Mouse (Mus musculus) lung, postnatal 14 days (tissue): ENCODE measurements around the gene Mnat1.
A peak's percentile ranks its signal among the peaks of the same experiment; 100 is the strongest.
"Not testable (repeated sequence)": the region's sequence is repeated elsewhere in the genome, so short reads cannot be mapped to it uniquely, and the experiment has no call there.

Experiments used
- DNase-seq: peaks from one replicate; pipeline ENCODE4 v3.0.0; 2021

The Mnat1 gene

GRCm38 (mm10) chr12:73151038-73151437 lies 27.5 kb downstream of the Mnat1 start:
- not testable (repeated sequence) for DNase-seq

GRCm38 (mm10) chr12:73154150-73154549 lies 30.6 kb downstream of the Mnat1 start:
- no peak for DNase-seq

- peak; percentile 57 for DNase-seq
Observed at GRCm38 (mm10) chr12:73160341-73160740, 36.8 kb downstream of the Mnat1 start.

GRCm38 (mm10) chr12:73162408-73163181 lies 39.1 kb downstream of the Mnat1 start:
- peak; percentile 7 for DNase-seq

DNA sequence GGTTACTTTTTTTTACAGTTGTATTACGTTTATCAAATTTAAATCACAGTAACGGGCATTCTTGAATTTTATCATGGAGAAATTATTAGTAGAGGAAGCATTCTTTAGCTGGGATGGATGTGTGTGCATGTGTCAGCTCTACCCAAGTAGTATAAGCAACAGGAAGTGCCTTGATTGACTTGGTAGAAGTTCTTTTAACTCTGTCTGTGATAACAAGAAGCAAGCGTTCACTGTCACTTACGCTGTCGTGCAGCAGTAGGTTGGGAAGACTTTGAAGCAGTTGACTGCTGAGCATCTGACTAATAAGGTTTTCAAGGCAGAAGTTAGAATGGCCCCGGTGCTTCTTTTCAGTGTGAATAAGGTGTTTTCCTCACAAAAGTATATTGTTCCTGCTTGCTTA lies 47.3 kb downstream of the Mnat1 start:
- DNase-seq = no peak

GRCm38 (mm10) chr12:73183896-73184295 lies 60.4 kb downstream of the Mnat1 start:
- no peak for DNase-seq

GRCm38 (mm10) chr12:73197363-73197762 lies 73.8 kb downstream of the Mnat1 start:
- no peak for DNase-seq

GRCm38 (mm10) chr12:73198451-73198850 lies 74.9 kb downstream of the Mnat1 start:
- no peak for DNase-seq

DNA sequence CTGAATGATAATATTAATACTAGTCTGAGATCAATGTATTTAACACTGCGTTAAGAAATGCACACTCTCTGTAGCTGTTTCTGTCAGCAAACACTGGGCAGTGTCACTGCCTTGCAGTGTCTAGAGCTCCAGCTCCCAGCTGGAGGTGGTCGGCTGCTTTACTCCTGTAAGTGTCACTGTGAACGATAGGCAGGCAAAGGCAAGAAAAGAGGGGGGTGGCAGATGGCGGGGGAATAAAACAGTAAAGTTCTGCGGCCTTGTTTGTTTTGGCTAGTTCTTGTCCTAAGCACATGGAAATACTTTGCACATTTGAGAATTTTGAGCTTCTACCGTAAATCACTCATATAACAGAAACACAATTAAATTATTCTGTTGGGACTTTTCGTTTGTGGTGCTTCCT lies 75.9 kb downstream of the Mnat1 start:
- no peak for DNase-seq

GRCm38 (mm10) chr12:73201587-73201986 lies 78.1 kb downstream of the Mnat1 start:
- DNase-seq = no peak

DNA sequence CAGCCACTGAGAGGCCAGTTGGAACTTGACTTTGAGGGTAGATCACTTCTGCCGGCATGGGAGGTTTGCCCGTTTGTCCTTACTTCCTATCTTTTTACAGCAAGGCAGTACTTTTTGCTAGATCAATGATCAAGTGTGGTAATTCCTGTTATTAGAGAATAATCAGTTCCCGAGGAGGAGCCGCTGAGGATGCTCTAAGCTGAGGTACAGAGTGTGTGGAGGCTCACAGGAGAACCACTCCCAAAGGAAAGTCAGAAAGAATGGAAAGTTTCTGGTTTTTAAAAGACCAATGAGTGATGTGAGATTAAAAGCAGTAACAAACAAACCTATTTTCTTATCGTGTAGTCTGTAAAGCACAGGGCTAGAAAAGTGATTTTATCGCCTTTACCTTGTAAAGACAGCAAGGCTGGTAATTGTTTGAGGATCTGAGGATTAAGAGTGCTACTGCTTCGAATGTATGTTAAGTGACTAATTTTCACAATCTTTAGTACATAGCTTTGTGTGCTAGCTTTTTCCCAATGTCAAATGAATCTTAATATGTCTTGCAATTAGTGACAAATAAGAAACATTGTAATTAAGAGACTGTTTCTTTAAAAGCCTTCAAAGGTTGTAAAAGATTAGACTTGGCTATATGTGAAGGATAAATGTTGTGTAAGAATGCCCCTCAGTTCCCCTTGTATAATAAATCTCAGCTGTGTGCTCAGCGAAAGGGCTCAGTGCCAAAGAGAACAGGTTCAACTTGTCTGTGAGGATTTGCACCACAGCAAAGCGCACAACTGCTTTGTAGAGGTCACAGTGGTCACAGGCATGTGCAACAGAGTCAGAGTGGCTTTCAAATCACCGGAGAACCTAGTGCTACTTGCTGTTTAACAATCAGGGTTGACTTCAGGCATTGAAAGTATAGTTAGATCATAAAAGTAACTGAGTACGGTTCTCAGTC lies 82.5 kb downstream of the Mnat1 start:
- DNase-seq = peak; percentile 74

GRCm38 (mm10) chr12:73207008-73207407 lies 83.5 kb downstream of the Mnat1 start:
- no peak for DNase-seq

DNA sequence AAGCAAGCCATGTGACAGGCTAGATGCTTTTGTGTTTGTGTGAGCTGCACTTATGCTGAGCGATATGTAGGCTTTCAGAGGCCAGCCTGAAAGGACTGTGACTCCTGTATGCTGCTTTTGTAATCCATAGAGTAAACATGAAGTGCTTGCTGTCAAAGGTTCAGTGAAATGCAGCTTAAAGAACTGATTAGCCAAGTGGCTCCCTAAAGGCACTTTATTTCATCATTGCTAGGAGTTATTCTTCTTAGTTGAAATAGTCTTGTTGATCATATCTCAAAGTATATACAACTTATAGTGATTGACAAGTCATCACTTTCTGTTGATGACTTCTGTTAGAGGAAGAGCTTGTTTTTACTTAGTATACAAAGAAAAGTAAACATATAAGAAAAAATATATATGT lies 83.9 kb downstream of the Mnat1 start:
- DNase-seq = no peak

GRCm38 (mm10) chr12:73208518-73208917 lies 85.0 kb downstream of the Mnat1 start:
- DNase-seq = no peak

- no peak for DNase-seq
Observed at GRCm38 (mm10) chr12:73209117-73209516, 85.6 kb downstream of the Mnat1 start.

DNA sequence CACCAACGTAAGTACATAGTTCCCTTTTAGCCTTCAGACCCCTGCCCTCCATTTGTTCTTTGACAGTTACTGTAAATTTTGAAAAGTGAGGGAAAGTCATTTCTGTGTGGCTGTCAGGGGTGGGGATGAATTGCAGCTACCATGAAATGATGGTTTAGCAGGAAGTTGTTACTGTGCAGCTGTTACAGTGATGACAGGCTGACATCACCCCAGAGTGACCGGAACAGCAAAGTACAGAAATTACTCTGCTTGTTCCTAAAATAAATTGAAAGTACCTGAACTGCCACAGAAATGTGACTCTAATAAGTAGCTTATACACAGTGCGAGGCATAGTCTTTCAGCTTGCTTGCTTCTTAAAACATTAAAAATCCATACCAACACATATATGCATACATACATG lies 86.9 kb downstream of the Mnat1 start:
- DNase-seq = no peak

DNA sequence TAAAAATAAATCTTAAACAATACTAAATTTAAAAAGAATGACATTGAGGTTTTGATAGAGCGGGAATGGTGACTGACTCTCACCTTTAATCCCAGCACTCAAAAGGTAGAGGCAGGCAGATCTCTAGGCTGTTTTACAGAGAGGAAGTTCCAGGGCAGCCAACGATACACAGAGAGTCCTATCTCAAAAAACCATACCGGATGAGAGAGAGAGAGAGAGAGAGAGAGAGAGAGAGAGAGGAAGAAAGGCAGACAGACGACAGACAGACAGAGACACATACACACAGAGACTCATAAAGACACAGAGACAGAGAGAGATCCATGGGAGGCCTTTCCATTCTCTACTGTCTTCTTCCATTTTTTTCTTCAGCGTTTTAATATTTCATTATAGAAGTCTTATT lies 92.3 kb downstream of the Mnat1 start:
- DNase-seq = no peak

DNA sequence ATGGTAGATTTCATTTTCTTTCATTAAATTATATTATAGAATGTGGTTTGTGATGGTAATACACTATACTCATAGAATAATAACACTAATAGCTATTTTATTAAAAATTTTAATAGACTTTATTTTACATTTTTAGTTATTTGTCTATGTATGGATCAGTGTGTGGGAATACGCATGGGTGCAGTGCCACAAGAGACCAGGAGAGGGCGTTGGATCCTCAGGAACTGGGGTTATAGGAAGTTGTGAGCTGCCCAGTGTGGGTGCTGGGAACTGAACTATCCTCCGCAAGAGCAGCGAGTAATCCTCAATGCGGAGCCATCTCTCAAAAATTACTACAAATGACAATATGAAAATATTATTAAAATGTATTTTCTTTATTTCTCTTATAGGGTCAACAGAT lies 95.1 kb downstream of the Mnat1 start:
- DNase-seq = no peak

DNA sequence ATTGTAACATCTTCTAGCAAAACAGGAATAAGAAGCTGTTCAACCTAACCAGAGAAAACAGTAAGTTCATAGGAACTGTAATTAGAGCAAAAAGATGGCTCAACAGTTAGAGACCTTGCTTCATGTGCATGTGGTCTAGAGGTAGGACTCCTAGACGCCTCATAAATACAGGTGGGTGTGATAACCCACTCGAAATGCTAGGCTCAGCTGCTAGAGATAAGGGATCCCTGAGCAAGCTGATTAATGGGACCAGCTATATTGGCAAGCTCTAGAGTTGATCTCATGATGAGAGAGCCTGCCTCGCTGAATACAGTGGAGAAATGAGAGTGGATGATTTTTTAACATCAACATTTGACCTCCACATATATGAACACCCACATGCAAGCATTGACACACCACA lies 97.7 kb downstream of the Mnat1 start:
- no peak for DNase-seq

GRCm38 (mm10) chr12:73223872-73224271 lies 100.4 kb downstream of the Mnat1 start:
- no peak for DNase-seq

GRCm38 (mm10) chr12:73228427-73228826 lies 104.9 kb downstream of the Mnat1 start:
- DNase-seq = no peak

- DNase-seq = no peak
Observed at GRCm38 (mm10) chr12:73230196-73230595, 106.7 kb downstream of the Mnat1 start.

- no peak for DNase-seq
Observed at GRCm38 (mm10) chr12:73231552-73231951, 108.0 kb downstream of the Mnat1 start.

- DNase-seq = no peak
Observed at GRCm38 (mm10) chr12:73232586-73232985, 109.1 kb downstream of the Mnat1 start.
